In the genomic region with DNA sequence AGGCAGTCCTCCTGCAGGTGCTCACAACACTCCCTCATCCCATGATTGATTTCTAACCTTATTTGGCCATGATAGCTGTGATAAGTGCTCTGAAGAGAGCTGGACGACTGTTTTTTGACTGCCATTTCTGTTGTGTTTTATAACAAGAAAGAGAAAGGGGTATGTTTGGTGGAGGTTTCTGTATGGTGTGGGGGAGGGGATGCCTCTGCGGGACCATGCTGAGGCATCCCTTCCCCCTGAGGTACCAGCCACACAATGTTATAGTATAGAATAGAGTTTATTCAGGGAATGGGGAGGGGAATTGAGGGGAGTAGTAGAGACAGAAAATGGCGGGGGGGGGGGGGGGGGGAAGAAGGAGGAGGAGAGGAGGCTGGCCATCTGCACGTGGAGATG, we compare ENCODE assay signal across 22 mouse cellular contexts.
DNase-seq lines count a peak whose midpoint lies in the region; ATAC-seq and TF ChIP-seq lines count a peak whose summit lies in the region.
"Had no signal": no experiment of that assay in that cellular context is flagged by ENCODE, and none has a peak within 500 bp of the region (broad histone marks: within the 10 kb centered on the region; RNA-seq: fewer than 3 reads in every experiment).

No protein-coding gene starts in this region.

- H3K4me1 ChIP-seq in forebrain, embryonic 10.5 days: peaks cover 34% of the 10 kb centered on the region
- H3K4me1 ChIP-seq in forebrain, embryonic 16.5 days (replicated peaks; ENCODE audit: control insufficient read depth, insufficient read depth, low read length): 0 out of 2 replicates have a peak, but pooled peaks cover 4% of the 10 kb centered on the region
- H3K4me1 ChIP-seq in kidney, embryonic 14.5 days (ENCODE audit: control insufficient read depth, insufficient read depth, low read length): peaks cover 20% of the 10 kb centered on the region
- H3K4me1 ChIP-seq in ES-Bruce4 (ENCODE audit: control insufficient read depth, insufficient read depth, low read length): peaks cover 13% of the 10 kb centered on the region

- no peak overlapping the region for H3K4me2 ChIP-seq in forebrain, embryonic 16.5 days (ENCODE audit: low read length)
- H3K4me2 ChIP-seq in kidney, embryonic 14.5 days (replicated peaks; ENCODE audit: low read depth, low read length): no peak overlapping the region
- H3K4me2 ChIP-seq: hindbrain, embryonic 15.5 days; stomach, embryonic 15.5 days had no signal

- no peak for TF ChIP-seq EP300 in ES-Bruce4 (IDR thresholded peaks at IDR 0.05; ENCODE audit: insufficient read depth, low read depth, low read length)

- H3K4me3 ChIP-seq in forebrain, embryonic 10.5 days: no peak overlapping the region
- no peak overlapping the region for H3K4me3 ChIP-seq in forebrain, embryonic 16.5 days (replicated peaks; ENCODE audit: low read length)
- H3K4me3 ChIP-seq in kidney, embryonic 14.5 days (ENCODE audit: low read length): no peak overlapping the region
- H3K4me3 ChIP-seq in ES-Bruce4 (ENCODE audit: low read depth, low read length): peak overlapping the region; percentile 33
- H3K4me3 ChIP-seq: heart, adult 2 months; hindbrain, embryonic 15.5 days; midbrain, embryonic 10.5 days; stomach, embryonic 15.5 days had no signal

- H3K9me3 ChIP-seq in forebrain, embryonic 10.5 days: no peaks in the 10 kb centered on the region
- H3K9me3 ChIP-seq in forebrain, embryonic 16.5 days (ENCODE audit: control insufficient read depth, low read length): no peaks in the 10 kb centered on the region
- H3K9me3 ChIP-seq in kidney, embryonic 14.5 days (ENCODE audit: control insufficient read depth, low read length): no peaks in the 10 kb centered on the region
- 0 out of 2 replicates have a peak, but pooled peaks cover 4% of the 10 kb centered on the region for H3K9me3 ChIP-seq in ES-Bruce4 (replicated peaks; ENCODE audit: control insufficient read depth, insufficient read depth, low read length, poor library complexity, severe bottlenecking)
- H3K9me3 ChIP-seq: hindbrain, embryonic 15.5 days; midbrain, embryonic 10.5 days; stomach, embryonic 15.5 days had no signal

- H3K36me3 ChIP-seq in forebrain, embryonic 10.5 days (replicated peaks): no peaks in the 10 kb centered on the region
- H3K36me3 ChIP-seq in forebrain, embryonic 16.5 days (ENCODE audit: control insufficient read depth, insufficient read depth): no peaks in the 10 kb centered on the region
- H3K36me3 ChIP-seq in kidney, embryonic 14.5 days (ENCODE audit: control insufficient read depth, insufficient read depth, low read length): no peaks in the 10 kb centered on the region
- no peaks in the 10 kb centered on the region for H3K36me3 ChIP-seq in ES-Bruce4 (ENCODE audit: control insufficient read depth, insufficient read depth, low read length, poor library complexity, severe bottlenecking)
- H3K36me3 ChIP-seq: hindbrain, embryonic 15.5 days; midbrain, embryonic 10.5 days; stomach, embryonic 15.5 days had no signal

- WGBS in forebrain, embryonic 10.5 days: 30% methylated on average over 3 of the region's 4 CpGs
- WGBS in forebrain, embryonic 16.5 days: 24% methylated on average over 3 of the region's 4 CpGs
- WGBS in kidney, embryonic 14.5 days: 16% methylated on average over 3 of the region's 4 CpGs

- H3K27ac ChIP-seq in forebrain, embryonic 10.5 days: 0 out of 2 replicates have a peak overlapping the region, but pooled peaks have one; percentile 25
- H3K27ac ChIP-seq in forebrain, embryonic 16.5 days (ENCODE audit: low read length): no peak overlapping the region
- H3K27ac ChIP-seq in kidney, embryonic 14.5 days (ENCODE audit: low read depth, low read length): no peak overlapping the region
- H3K27ac ChIP-seq in ES-Bruce4 (ENCODE audit: insufficient read depth, low read length): peak overlapping the region; percentile 86
- H3K27ac ChIP-seq: heart, adult 2 months; hindbrain, embryonic 15.5 days; midbrain, embryonic 10.5 days; stomach, embryonic 15.5 days had no signal

- TF ChIP-seq POLR2A in ES-Bruce4 (IDR thresholded peaks at IDR 0.05; ENCODE audit: insufficient read depth, low read length): no peak

- ATAC-seq in forebrain, embryonic 16.5 days: no peak
- ATAC-seq in kidney, embryonic 14.5 days (ENCODE audit: low FRiP score, low TSS enrichment): peak; percentile 1; the same call in 1 of the 2 replicates
- ATAC-seq in monocyte, adult 5-6 weeks (replicated peaks; ENCODE audit: insufficient number of reproducible peaks, low FRiP score, low TSS enrichment, poor library complexity, severe bottlenecking): no peak
- ATAC-seq: midbrain, embryonic 16.5 days had no signal

- H3K9ac ChIP-seq in forebrain, embryonic 16.5 days (replicated peaks; ENCODE audit: low read depth, low read length): no peak overlapping the region
- H3K9ac ChIP-seq in kidney, embryonic 14.5 days (ENCODE audit: low read depth, low read length): no peak overlapping the region
- H3K9ac ChIP-seq in ES-Bruce4 (ENCODE audit: low read depth, poor library complexity, severe bottlenecking): peak overlapping the region; percentile 35; the same call in 1 of the 2 replicates
- H3K9ac ChIP-seq: hindbrain, embryonic 15.5 days; stomach, embryonic 15.5 days had no signal

- TF ChIP-seq CTCF in ES-Bruce4 (IDR thresholded peaks at IDR 0.05; ENCODE audit: low read depth, low read length): no peak

- no peaks in the 10 kb centered on the region for H3K27me3 ChIP-seq in forebrain, embryonic 10.5 days (ENCODE audit: poor library complexity, severe bottlenecking)
- no peaks in the 10 kb centered on the region for H3K27me3 ChIP-seq in forebrain, embryonic 16.5 days (replicated peaks; ENCODE audit: control insufficient read depth, insufficient read depth, low read length)
- no peaks in the 10 kb centered on the region for H3K27me3 ChIP-seq in kidney, embryonic 14.5 days (ENCODE audit: control insufficient read depth, insufficient read depth, low read length)
- no peaks in the 10 kb centered on the region for H3K27me3 ChIP-seq in ES-Bruce4 (ENCODE audit: control insufficient read depth, insufficient read depth, low read length, poor library complexity, severe bottlenecking)
- H3K27me3 ChIP-seq: CH12.LX; hindbrain, embryonic 15.5 days; stomach, embryonic 15.5 days had no signal

- DNase-seq in forebrain, embryonic 10.5 days (ENCODE audit: extremely low spot score, low spot score): no peak
- no peak for DNase-seq in kidney, postnatal 14 days
- DNase-seq in thymus, postnatal 25 days: peak; percentile 47
- DNase-seq: adrenal gland, adult 8-10 months; cerebellum, adult 11-12 months; cerebellum, postnatal 10 days; gastrocnemius, postnatal 25 days; heart, adult 2 months; kidney, adult 2 months; kidney, postnatal 10 days; left cerebral cortex, postnatal 4 days; lung, postnatal 10 days; right cerebral cortex, adult 18-20 months had no signal

Comparison
In these comparisons a context has a peak if more than half of its experiments do, and no peak if none do; other contexts are left out.
1. H3K27ac ChIP-seq: peak in forebrain, embryonic 10.5 days (single experiment) and ES-Bruce4 (single experiment); none in forebrain, embryonic 16.5 days (single experiment) and kidney, embryonic 14.5 days (single experiment).